Mouse (Mus musculus) myocyte (in vitro differentiated cells): ENCODE measurements around the gene Cox7a2.
A peak's percentile ranks its signal among the peaks of the same experiment; 100 is the strongest.

Source experiments
- POLR2A ChIP-seq: IDR thresholded peaks from one replicate; pipeline ENCODE4 v1.6.1; 2011; ENCODE audit warnings: low read depth, mild to moderate bottlenecking, control low read depth, moderate library complexity; ENCODE audit not compliant: insufficient read length
- POLR2AphosphoS2 ChIP-seq: IDR thresholded peaks from one replicate; pipeline ENCODE4 v1.6.1; 2011; ENCODE audit warnings: low read depth, control low read depth; ENCODE audit not compliant: insufficient read length

DNA sequence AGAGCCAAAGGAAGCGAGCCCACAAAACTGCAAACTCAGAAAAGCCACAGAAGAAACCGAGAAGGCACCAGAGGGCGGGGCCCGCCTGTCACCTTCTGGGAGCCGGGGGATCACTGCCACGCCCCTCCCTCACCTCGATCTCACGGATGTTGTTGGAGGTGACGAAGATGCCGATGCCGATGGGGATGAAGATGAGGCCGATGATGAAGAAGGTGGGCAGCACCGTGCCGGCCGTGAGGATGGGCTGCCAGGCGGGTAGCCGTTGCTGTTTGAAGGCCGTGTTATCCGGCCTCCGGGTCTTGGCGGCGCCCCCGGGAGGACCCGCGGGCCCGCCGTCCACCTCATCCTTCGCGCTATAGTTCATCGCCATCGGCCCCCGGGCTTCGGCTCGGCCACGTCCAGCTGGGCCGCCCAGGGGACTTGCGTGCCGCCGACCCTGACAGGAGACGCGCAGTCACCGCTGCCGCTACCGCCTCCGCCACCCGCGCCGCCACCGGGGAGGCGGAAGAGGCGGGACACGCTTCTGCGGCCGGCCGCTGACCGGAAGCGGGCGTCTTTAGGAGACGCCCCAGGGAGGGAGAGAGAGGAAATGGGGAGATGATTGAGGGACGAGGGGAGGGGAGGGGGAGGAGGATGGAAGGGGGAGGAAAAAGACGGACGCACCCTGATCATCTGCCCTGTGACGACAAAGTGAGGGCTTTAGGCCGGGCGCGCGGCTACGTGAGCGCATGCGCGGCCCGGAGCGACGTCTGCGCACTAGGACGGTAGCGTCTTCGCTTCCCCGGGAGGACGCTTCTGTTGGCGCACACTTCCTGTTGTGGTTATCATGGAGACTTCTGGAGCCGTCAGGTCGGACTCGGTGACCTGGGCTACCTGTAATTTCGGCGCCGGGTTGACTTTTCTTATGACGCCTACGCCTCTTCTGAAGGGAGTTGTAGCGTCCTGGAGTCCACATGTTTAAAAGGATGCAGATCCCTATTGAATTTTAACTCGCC lies 33.5 kb upstream of the Cox7a2 start, which contains the start of gene Tmem30a:
- TF ChIP-seq POLR2AphosphoS2 (peak; percentile 83), POLR2A (peak; percentile 77)
